Mouse (Mus musculus) liver, postnatal 0 days (tissue): ENCODE data around the gene Itga1.

Experiments used
- CTCF ChIP-seq: sonication (generic); IDR thresholded peaks from 2 replicates; pipeline ENCODE4 v1.5.1; 2016; ENCODE audit warnings: antibody characterized with exemption, low read depth
- EP300 ChIP-seq: IDR thresholded peaks from 2 replicates; pipeline ENCODE4 v1.6.1; 2016; ENCODE audit warnings: antibody characterized with exemption, low read depth, mild to moderate bottlenecking

GRCm38 (mm10) chr13:115130035-115130434 lies 28.3 kb upstream of the Itga1 start:
- TF ChIP-seq CTCF (no peak), EP300 (no peak)
